Mouse (Mus musculus): ENCODE results near the gene 4930467E23Rik. TPM values are rescaled to one million over a fixed set of nuclear protein-coding genes. Genes with fewer than 3 reads are reported as not detected.
"Not testable (repeated sequence)": the region's sequence is repeated elsewhere in the genome, so short reads cannot be mapped to it uniquely, and the experiment has no call there.

The 4930467E23Rik gene
- polyA plus RNA-seq (2012; rRNA removed), result not detected in 2 replicates

GRCm38 (mm10) chr8:19729276-19729675 is at the start of gene 4930467E23Rik:
Gene 4930467E23Rik, plus strand, starts transcription at chr8:19729576.
- not testable (repeated sequence) for DNase-seq (ENCODE audit: low read depth)

DNA sequence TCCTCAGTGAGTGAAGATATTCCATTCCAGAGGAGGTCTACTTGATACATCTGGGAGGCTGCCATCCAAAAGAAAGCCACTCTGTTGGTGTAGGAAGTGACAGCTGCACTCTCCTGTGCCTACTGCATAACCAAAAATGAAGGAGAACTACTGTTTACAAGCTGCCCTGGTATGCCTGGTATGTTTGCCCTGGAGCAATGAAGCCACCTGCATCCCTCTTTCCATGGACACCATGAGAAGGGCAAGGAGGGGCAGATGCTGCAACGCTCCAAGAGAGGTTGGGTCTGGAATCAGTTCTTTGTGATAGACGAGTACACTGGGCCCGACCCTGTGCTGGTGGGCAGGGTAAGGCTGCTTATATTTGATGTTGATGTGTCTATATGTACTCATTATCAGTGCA is 47.1 kb upstream of the 4930467E23Rik start:
- not testable (repeated sequence) for DNase-seq (ENCODE audit: low read depth)

- not testable (repeated sequence) for DNase-seq (ENCODE audit: low read depth)
Measured at GRCm38 (mm10) chr8:19685476-19685875, 43.9 kb upstream of the 4930467E23Rik start.

DNA sequence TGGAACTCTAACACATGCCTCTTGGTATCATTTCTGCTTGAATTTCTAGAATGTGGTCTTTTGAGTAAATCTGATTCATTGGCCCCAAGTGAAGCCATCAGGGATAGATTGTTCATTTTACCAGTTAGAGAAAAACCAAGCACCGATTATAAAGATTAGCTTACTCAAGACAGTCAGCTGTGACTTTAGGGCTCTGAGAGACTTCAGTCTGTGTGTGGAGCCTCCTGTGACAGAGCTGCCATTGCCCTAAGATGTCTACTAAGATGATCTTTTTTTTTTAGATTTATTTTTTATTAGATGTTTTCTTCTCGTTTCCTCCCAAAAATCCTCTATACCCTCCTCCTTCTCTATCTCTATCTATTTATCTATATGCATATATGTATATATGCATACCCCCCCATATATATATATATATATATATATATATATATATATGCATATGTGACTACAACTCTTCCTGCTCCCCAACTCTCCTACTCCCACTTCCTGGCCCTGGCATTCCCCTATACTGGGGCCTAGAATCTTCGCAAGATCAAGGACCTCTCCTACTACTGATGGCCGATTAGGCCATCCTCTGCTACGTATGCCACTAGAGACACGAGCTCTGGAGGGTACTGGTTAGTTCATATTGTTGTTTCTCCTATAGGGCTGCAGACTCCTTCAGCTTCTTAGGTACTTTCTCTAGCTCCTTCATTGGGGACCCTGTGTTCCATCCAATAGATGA is 40.4 kb upstream of the 4930467E23Rik start:
- DNase-seq (ENCODE audit: low read depth), result not testable (repeated sequence)

DNA sequence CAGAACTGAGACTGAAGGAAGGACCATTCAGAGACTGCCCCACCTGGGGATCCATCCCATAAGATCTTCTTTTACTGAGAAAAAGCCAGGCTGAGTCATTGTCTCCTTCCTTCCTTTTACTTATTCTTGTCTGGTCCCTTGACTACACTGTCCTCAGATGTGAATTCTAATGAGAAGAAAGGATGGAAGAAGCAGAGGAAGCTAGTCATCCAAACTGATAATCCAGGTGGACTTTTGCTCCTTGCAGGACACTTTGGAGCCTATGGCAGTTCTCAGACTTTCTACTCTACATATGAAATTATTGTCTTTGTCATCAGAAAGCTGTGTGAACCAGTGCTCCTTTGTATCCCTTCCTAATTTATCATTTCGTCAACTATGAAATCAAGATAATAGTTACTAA is 39.6 kb upstream of the 4930467E23Rik start:
- DNase-seq (ENCODE audit: low read depth), result not testable (repeated sequence)

DNA sequence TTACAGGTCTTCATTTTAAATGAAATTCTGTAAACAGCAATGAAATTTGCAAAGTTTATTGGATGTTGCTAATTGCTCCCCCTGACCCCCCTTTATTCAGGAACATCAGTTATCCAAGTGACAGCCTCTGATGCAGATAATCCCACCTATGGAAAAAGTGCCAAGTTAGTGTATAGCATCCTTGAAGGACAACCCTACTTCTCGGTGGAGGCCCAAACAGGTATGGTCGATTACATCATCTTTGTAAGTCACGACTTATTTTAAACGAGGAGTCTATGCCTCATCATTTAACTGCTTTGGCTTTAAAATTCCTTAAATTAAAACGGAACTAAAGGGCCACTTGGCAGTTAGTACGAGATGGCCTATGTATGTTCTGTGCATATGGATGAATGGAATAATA is 38.0 kb upstream of the 4930467E23Rik start:
- not testable (repeated sequence) for DNase-seq (ENCODE audit: low read depth)

GRCm38 (mm10) chr8:19697497-19698077 is 31.8 kb upstream of the 4930467E23Rik start:
- DNase-seq (ENCODE audit: low read depth), result not testable (repeated sequence)

DNA sequence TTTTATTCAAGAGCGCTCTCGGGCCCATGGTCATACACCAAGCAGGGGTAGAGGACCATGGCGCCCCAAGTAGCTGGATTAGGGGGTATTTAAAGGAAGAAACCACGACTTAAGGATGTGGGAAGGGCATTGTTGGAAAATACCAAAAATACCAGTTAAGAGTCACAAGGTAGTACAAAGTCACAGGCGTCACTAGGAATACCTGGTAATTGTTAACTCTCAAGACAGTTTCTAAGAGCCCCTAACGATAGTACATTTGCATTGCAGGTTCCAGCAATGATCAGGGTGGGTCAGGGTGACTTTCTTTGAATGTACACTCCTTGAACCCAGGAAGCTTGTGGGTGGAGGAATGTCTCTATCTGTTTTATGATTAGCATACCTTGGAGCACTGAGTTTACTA is 31.3 kb upstream of the 4930467E23Rik start:
- not testable (repeated sequence) for DNase-seq (ENCODE audit: low read depth)

DNA sequence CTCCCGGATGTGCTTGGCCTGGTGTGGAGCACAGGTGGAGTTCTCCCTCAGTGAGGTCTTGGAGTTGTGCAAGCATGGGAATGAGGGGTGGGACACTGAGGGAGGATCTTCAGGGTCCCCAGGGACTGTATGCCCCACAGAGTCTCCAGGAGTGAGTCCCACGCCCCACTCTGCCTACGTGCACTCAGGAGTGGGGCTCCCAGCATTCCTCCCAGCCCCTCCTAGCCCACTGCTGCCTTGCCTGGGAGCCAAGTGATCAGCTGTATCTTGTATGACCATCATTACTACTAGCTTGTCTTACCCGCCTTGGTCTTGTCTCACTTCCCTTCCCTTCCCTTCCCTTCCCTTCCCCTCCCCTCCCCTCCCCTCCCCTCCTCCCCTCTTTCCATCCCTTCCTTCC is 30.7 kb upstream of the 4930467E23Rik start:
- not testable (repeated sequence) for DNase-seq (ENCODE audit: low read depth)

DNA sequence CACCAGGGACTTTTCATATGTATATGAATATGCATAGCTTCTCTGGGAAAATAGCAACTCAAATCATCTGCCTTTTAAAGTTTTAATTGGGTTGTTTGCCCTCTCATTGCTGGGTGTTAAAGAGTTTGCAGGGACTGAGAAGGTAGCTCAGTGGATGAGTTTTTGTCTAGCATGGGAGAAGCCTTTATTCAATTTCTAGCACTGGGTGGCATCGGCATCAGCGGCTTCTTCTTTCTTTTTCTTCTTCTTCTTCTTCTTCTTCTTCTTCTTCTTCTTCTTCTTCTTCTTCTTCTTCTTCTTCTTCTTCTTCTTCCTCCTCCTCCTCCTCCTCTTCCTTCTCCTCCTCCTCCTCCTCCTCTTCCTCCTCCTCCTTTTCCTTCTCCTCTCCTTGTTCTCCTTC is 28.1 kb upstream of the 4930467E23Rik start:
- not testable (repeated sequence) for DNase-seq (ENCODE audit: low read depth)

- not testable (repeated sequence) for DNase-seq (ENCODE audit: low read depth)
Measured at GRCm38 (mm10) chr8:19702276-19702675, 27.1 kb upstream of the 4930467E23Rik start.

DNA sequence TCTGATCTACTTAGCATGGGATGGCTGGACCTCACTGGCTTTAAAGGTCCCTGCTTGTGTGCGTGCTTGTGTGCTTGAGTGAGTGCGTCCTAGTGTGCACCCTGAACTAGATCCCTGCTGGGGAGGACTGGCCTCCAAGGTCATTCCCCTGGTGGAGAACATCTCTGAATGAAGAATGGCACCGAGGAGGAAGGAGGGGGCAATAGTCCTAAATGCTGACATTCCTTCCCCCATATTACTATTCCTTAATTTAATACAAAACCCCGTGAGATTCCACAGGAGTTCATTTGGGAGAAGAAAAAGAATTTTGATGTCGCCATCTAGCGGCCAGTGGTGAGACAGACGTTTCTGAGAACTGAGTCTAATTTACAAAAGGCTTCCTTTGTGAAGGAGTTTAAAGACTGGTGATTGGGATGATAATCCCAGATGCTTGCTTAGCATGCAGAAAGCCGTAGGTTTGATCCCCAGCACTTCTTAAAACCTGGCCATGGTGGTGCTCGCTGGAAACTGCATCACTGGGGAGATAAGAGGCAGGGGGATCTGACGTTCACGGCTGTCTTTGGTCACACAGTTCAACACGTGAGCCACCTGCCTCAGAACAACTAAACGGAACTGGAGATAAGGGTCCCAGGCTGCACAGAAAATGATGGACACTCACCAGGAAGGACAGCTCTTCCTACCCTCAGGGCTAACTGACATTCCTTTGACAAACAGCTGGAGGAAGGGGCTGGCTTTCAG is 26.2 kb upstream of the 4930467E23Rik start:
- DNase-seq (ENCODE audit: low read depth), result not testable (repeated sequence)

DNA sequence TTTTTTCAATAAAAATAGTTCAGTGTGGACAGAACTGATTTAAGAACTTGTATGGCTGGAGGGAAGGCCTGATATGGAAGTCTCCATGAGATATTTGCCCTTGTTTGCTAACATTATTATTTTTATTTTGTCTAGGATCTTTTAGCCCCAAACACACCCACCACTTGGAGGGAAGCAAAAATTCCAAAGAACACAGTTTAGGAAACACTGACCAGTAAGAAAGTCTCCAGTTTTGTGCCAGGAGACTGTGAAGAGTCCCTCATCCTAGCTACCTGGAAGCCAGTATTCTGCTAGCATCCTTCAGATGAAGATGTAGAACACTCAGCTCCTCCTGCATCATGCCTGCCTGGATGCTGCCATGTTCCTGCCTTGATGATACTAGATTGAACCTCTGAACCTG is 25.5 kb upstream of the 4930467E23Rik start:
- not testable (repeated sequence) for DNase-seq (ENCODE audit: low read depth)

DNA sequence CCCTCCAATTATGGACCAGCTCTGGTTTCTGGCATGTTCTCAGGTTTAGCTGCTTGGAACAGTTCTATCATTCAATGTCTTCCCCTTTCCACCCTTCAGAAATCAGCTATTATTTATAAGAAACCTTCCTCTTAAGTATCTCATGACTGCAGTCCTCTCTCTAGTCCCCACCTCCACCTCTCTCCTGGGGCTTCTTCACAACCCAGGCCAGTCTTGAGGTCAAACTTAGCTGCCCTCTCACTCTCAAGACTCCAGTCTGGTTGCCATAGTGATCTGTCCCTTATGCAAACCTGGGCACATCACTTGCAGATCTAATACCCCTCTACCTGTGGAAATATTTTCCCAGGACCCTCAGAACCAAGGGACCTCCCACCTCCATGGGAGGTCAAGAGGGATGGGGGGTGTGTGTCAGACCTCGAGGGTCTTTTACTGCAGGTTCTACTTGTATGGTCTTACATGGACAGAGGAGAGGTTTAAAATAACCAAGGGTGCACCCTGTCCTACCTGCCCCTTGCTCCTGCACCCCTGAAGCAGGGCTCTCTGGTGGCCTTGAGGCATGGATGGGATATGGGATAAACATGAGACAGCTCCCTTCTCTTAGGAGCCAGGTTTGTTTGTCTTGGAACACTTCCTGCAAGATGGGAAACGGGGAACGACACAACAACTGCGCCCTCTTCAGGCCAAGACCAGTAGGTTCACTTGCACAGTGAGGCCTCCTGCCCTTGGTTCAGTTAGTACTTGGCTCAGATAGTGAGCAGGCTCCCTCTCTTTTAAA is 24.7 kb upstream of the 4930467E23Rik start:
- not testable (repeated sequence) for DNase-seq (ENCODE audit: low read depth)

DNA sequence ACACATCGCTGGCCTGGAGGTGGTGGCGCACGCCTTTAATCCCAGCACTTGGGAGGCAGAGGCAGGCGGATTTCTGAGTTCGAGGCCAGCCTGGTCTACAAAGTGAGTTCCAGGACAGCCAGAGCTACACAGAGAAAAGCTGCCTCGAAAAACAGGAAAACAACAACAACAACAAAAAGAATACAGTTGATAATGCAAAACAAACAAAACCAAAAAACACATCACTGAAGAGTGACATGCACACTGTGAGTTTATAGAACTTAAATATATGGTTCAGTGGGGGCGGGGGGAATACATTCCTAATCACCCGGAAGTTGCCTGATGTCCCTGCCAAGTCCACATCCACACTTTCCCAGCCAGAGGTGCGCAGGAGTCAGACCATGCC is 24.2 kb upstream of the 4930467E23Rik start:
- DNase-seq (ENCODE audit: low read depth), result not testable (repeated sequence)

DNA sequence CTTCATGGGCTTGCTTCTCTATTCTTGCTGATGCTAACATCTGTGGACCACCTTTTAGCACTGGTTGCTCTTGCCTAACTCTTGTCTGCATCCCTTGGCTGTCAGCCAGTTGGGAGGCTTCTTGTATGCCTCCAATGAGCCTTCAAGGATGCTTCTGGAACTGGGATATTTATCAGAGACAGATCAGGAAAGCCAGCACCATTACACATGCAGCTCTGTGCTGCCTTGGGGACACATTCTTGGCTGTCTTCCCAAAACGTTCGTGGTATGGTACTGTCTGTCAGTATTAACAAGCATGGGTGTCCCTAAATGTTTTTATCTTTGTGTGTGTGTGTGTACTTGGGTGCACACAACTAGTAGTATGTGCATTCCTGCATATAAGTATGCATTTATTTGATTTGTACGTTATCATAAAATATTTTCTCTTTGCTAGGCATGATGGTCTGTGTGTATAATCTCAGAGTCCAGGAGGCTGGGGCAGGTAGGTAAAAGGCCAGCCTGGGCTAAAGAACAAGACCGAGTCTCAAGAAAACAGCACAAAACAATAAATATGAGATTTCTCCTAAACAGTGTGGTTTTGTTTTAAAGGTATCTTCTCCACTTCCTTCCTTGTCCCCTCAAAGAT is 23.2 kb upstream of the 4930467E23Rik start:
- DNase-seq (ENCODE audit: low read depth), result not testable (repeated sequence)

DNA sequence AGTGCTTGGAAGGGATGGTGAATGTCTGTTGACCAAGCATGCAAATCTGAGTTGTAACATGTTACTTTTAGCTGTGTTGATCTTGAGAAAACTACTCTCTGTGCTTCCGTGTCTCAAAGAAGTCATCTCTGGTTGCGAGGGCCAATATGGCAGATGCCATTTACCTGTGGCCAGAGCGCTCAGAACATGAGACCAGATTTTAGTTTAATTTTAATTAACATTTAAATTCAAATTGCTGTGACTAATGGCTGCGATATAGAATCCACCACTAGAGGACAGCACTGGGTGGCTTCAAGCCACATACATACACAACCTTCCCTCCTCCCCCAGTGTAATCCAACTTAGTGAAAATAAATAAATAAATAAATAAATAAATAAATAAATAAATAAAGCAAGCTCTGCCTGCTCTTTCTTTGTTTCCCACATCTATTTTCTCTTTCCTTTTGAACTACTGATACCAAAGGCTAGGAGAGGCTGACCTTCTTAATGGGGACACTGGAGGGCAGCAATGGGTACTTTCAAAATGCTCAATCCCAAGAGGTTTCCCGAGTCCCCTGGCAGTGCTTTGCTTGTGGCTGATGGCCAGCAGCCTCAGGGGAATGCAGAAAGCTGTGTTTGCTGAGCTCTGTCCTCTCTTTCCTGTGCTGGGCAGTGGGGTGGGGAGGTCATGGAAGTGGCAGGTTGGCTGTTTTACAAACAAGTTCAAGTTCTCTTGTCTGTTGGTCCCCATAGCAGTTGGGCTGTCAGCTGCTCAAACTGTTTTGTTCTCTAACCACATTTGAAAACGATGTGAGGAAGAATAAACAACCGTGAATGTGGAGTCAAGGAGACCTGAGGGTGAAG is 22.2 kb upstream of the 4930467E23Rik start:
- DNase-seq (ENCODE audit: low read depth), result not testable (repeated sequence)

DNA sequence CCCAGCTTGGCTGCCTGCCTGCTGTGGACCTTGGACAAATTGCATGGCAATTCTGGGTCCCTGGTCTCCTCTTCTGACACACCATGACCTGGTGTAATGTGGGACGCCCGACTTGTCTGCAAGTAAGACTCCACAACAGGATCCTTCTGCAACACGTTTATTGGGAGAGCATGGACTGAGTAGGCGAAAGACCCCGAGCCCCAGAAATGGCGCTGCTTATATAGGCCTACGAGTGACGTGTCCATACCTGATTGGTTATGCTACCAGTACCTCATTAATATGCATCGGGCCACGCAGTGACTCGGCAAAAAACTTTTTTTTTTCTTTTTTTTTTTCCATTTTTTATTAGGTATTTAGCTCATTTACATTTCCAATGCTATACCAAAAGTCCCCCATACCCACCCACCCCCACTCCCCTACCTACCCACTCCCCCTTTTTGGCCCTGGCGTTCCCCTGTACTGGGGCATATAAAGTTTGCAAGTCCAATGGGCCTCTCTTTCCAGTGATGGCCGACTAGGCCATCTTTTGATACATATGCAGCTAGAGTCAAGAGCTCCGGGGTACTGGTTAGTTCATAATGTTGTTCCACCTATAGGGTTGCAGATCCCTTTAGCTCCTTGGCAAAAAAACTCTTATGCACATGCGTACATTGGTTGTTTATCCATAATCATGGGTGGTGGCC is 21.5 kb upstream of the 4930467E23Rik start:
- DNase-seq (ENCODE audit: low read depth), result not testable (repeated sequence)

DNA sequence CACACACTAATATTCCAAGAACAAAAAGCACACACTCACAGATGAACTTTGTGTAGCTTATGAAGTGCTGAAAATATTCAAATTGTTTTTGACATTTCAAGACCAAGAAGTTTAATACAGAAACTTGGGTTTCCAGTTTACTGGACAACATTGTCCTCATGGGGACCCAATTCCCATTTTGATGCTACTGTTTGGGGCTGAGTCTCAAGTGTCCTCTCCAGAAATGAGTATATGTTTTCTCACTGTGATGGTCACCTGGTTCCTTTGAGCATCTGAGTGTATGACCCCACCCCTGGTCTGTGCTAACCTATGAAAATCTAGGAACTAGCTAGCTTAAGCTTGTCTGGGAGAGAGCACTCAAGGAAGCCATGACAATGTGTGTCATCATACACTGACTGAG is 20.4 kb upstream of the 4930467E23Rik start:
- DNase-seq (ENCODE audit: low read depth), result not testable (repeated sequence)

DNA sequence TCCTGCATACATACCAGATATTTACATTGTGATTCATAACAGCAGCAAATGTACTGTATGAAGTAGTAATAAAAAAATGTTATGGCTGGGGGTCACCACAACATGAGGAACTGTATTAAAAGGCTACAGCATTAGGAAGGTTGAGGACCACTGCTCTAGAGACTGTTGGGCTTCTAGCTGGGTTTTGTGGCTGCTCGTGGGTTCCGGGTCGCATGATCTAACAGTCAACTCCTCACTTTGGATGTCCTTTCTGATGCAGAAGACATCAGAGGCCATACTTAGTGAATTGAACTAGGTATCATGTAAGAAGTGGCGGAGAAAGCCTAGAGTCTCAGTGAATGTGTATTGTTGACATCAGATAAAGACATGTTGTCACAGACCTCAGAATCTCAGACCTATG is 19.9 kb upstream of the 4930467E23Rik start:
- not testable (repeated sequence) for DNase-seq (ENCODE audit: low read depth)

Data from gonadal fat pad, adult 2 months (tissue).